Mouse (Mus musculus) heart, postnatal 0 days (tissue): ENCODE results near the gene Mapk8.

Experiments
- CTCF ChIP-seq: IDR thresholded peaks from 2 replicates; pipeline ENCODE4 v1.5.1; 2016; ENCODE audit warnings: antibody characterized with exemption, control low read depth, low read depth
- EP300 ChIP-seq: IDR thresholded peaks from 2 replicates; pipeline ENCODE4 v1.6.1; 2016; ENCODE audit warnings: antibody characterized with exemption, low read depth

DNA sequence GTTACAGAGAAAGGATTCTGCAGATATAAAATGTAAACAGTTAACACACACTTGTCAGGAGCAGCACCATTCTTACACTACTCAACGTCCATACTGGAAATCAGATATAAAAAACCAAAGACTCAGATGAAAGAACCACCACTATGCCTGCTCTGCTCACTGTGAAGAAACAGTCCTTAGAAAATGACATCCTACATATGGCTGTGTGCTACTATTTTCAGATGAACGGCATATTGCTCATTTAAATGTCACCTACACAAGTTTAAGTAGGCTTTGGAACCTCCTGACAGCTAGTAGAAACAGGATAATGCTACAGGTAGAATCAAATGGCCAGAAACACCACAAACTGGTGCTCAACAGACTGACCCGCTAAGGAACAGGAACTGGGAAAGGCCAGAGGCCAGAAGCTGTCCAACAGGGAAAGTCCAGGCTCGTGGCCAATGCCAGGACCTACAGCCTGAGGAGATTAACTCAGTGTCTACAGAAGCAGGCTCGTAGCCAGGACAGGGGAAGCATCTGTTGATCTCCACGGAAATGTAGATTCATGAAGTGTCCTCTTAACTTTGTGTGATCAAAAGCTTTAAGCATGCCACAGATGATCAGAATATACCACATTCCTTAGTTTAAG, 66.0 kb downstream of the Mapk8 start:
- no peak for TF ChIP-seq CTCF
- TF ChIP-seq EP300, result no peak
